Mouse (Mus musculus) embryonic fibroblast, embryonic 13.5 days (primary cell): ENCODE measurements around the gene Eef2.
"Not testable (repeated sequence)": the region's sequence is repeated elsewhere in the genome, so short reads cannot be mapped to it uniquely, and the experiment has no call there.

Source experiments
- CTCF ChIP-seq: IDR thresholded peaks from 2 replicates; pipeline ENCODE4 v1.5.1; 2011; ENCODE audit warnings: mild to moderate bottlenecking, control low read depth, low read length, moderate library complexity, borderline replicate concordance; ENCODE audit not compliant: insufficient read depth
- POLR2A ChIP-seq: IDR thresholded peaks from 2 replicates; pipeline ENCODE4 v1.6.1; 2011; ENCODE audit warnings: low read depth, mild to moderate bottlenecking, control low read depth, low read length, moderate library complexity

DNA sequence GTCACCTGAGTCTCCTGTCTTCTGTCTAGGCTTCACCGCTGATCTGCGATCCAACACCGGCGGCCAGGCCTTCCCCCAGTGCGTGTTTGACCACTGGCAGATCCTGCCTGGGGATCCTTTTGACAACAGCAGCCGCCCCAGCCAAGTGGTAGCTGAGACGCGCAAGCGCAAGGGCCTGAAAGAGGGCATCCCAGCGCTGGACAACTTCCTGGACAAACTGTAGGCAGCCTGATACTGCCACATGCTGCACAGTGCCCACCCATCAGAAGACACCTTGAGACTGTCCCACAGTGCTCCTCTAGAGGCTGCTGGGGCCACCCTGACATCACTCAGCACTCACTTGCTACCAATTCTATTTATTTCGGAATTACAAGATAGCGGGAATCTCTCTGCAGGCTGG is 5.4 kb downstream of the Eef2 start:
- TF ChIP-seq CTCF, POLR2A: not testable (repeated sequence)
